Mouse (Mus musculus) MEL (cell line): ENCODE measurements around the gene Ptpn12. TPM values are rescaled to one million over a fixed set of nuclear protein-coding genes. Genes with fewer than 3 reads are reported as not detected.

Experiments
- DNase-seq: peaks from one replicate; pipeline ENCODE4 v3.0.0; 2011; ENCODE audit warnings: low read depth, low spot score
- H3K27ac ChIP-seq: 2 replicates; pipeline ENCODE4 v1.5.1; 2012; ENCODE audit warnings: low read depth, mild to moderate bottlenecking, control low read depth, low read length, moderate library complexity; ENCODE audit not compliant: control insufficient read depth
- H3K27me3 ChIP-seq, 2 experiments: fragments of 150-350 bp in 1 of 2; sonication (generic) in 1 of 2; 2 replicates each; pipeline ENCODE4 v1.6.1; 2012; ENCODE audit warnings: low read length in 2 of 2, mild to moderate bottlenecking in 2 of 2, improper control_type of control experiment in 1 of 2, moderate library complexity in 1 of 2; ENCODE audit not compliant: insufficient read depth in 2 of 2, control insufficient read depth in 1 of 2
- H3K36me3 ChIP-seq, 2 experiments: 2 replicates each; pipeline ENCODE4 v1.6.1; 2012 to 2014; ENCODE audit warnings: low read length in 2 of 2, improper control_type of control experiment in 1 of 2, inconsistent platforms in 1 of 2, mild to moderate bottlenecking in 1 of 2; ENCODE audit not compliant: insufficient read depth in 2 of 2, control insufficient read depth in 1 of 2
- H3K4me1 ChIP-seq, 2 experiments: fragments of 150-350 bp in 1 of 2; sonication (generic) in 1 of 2; 2 replicates each; pipeline ENCODE4 v1.6.1; 2012; ENCODE audit warnings: low read length in 2 of 2, improper control_type of control experiment in 1 of 2, mild to moderate bottlenecking in 1 of 2; ENCODE audit not compliant: insufficient read depth in 2 of 2, control insufficient read depth in 1 of 2
- H3K4me3 ChIP-seq, 2 experiments: fragments of 150-350 bp in 1 of 2; sonication (generic) in 1 of 2; 2 replicates each; pipeline ENCODE4 v1.5.1; 2012; ENCODE audit warnings: low read depth in 2 of 2, low read length in 2 of 2, mild to moderate bottlenecking in 2 of 2, moderate library complexity in 2 of 2, control low read depth in 1 of 2, improper control_type of control experiment in 1 of 2; ENCODE audit not compliant: control insufficient read depth in 1 of 2, insufficient read depth in 1 of 2
- H3K79me2 ChIP-seq: 2 replicates; pipeline ENCODE4 v1.6.1; 2012; ENCODE audit warnings: mild to moderate bottlenecking, low read length, moderate library complexity; ENCODE audit not compliant: control insufficient read depth, poor library complexity, insufficient read depth
- H3K9ac ChIP-seq: 2 replicates; pipeline ENCODE4 v1.6.1; 2012; ENCODE audit warnings: low read depth, mild to moderate bottlenecking, control low read depth, low read length, moderate library complexity; ENCODE audit not compliant: control insufficient read depth, poor library complexity, severe bottlenecking
- H3K9me3 ChIP-seq: fragments of 150-350 bp; sonication (generic); replicated peaks from 2 replicates; pipeline ENCODE4 v1.6.1; 2012; ENCODE audit warnings: mild to moderate bottlenecking, low read length, improper control_type of control experiment, moderate library complexity; ENCODE audit not compliant: insufficient read depth
- BHLHE40 ChIP-seq: IDR thresholded peaks from 2 replicates; pipeline ENCODE4 v1.6.1; 2012; ENCODE audit warnings: low read depth, mild to moderate bottlenecking, inconsistent platforms, low read length, improper control_type of control experiment, borderline replicate concordance
- CHD1 ChIP-seq: IDR thresholded peaks from 2 replicates; pipeline ENCODE4 v1.6.1; 2012; ENCODE audit warnings: low read depth, mild to moderate bottlenecking, inconsistent platforms, low read length, improper control_type of control experiment
- CHD2 ChIP-seq: IDR thresholded peaks from 2 replicates; pipeline ENCODE4 v1.6.1; 2011; ENCODE audit warnings: low read length, improper control_type of control experiment
- CTCF ChIP-seq, 3 experiments: IDR thresholded peaks in 2 of 3; conservative IDR thresholded peaks in 1 of 3; 2 replicates each; pipeline ENCODE4 v1.5.1; 2011 to 2012; ENCODE audit warnings: low read length in 3 of 3, low read depth in 2 of 3, mild to moderate bottlenecking in 2 of 3, improper control_type of control experiment in 1 of 3, inconsistent platforms in 1 of 3, mixed read lengths in 1 of 3, moderate library complexity in 1 of 3; ENCODE audit not compliant: control insufficient read depth in 1 of 3, insufficient read depth in 1 of 3, poor library complexity in 1 of 3, severe bottlenecking in 1 of 3
- E2F4 ChIP-seq: IDR thresholded peaks from 2 replicates; pipeline ENCODE4 v1.6.1; 2011; ENCODE audit warnings: low read depth, low read length, improper control_type of control experiment, borderline replicate concordance
- ELF1 ChIP-seq: IDR thresholded peaks from 2 replicates; pipeline ENCODE4 v1.6.1; 2014; ENCODE audit warnings: low read depth, mild to moderate bottlenecking, inconsistent platforms, low read length, improper control_type of control experiment, moderate library complexity
- EP300 ChIP-seq, 2 experiments: IDR thresholded peaks; 2 replicates each; pipeline ENCODE4 v1.6.1; 2011; ENCODE audit warnings: improper control_type of control experiment in 2 of 2, low read length in 2 of 2, low read depth in 1 of 2, mild to moderate bottlenecking in 1 of 2
- ETS1 ChIP-seq: IDR thresholded peaks from 2 replicates; pipeline ENCODE4 v1.6.1; 2012; ENCODE audit warnings: low read depth, mild to moderate bottlenecking, inconsistent platforms, low read length, improper control_type of control experiment, moderate library complexity
- GABPA ChIP-seq: IDR thresholded peaks from 2 replicates; pipeline ENCODE4 v1.6.1; 2012; ENCODE audit warnings: low read depth, mild to moderate bottlenecking, inconsistent platforms, low read length, improper control_type of control experiment, moderate library complexity
- GATA1 ChIP-seq: IDR thresholded peaks from 2 replicates; pipeline ENCODE4 v1.6.1; 2011; ENCODE audit warnings: low read depth, low read length, improper control_type of control experiment
- HCFC1 ChIP-seq: IDR thresholded peaks from 2 replicates; pipeline ENCODE4 v1.6.1; 2012; ENCODE audit warnings: low read depth, mild to moderate bottlenecking, inconsistent platforms, low read length, improper control_type of control experiment, moderate library complexity
- JUND ChIP-seq: IDR thresholded peaks from 2 replicates; pipeline ENCODE4 v1.6.1; 2011; ENCODE audit warnings: low read depth, mild to moderate bottlenecking, improper control_type of control experiment, low read length
- KAT2A ChIP-seq: conservative IDR thresholded peaks from 2 replicates; pipeline ENCODE4 v1.6.1; 2012; ENCODE audit warnings: low read depth, low read length, improper control_type of control experiment, inconsistent platforms
- MAFK ChIP-seq: IDR thresholded peaks from 2 replicates; pipeline ENCODE4 v1.6.1; 2011; ENCODE audit warnings: low read depth, mild to moderate bottlenecking, low read length, improper control_type of control experiment, borderline replicate concordance
- MAX ChIP-seq: IDR thresholded peaks from 2 replicates; pipeline ENCODE4 v1.6.1; 2011; ENCODE audit warnings: low read length, improper control_type of control experiment
- MEF2A ChIP-seq: IDR thresholded peaks from 2 replicates; pipeline ENCODE4 v1.6.1; 2014; ENCODE audit warnings: low read depth, mild to moderate bottlenecking, inconsistent platforms, low read length, improper control_type of control experiment; ENCODE audit not compliant: poor library complexity, insufficient replicate concordance, severe bottlenecking; ENCODE audit errors: extremely low read depth
- MXI1 ChIP-seq: IDR thresholded peaks from 2 replicates; pipeline ENCODE4 v1.6.1; 2011; ENCODE audit warnings: mild to moderate bottlenecking, low read depth, low read length, improper control_type of control experiment
- MYB ChIP-seq: IDR thresholded peaks from 2 replicates; pipeline ENCODE4 v1.6.1; 2011; ENCODE audit warnings: mild to moderate bottlenecking, low read depth, low read length, improper control_type of control experiment
- MYC ChIP-seq: IDR thresholded peaks from 2 replicates; pipeline ENCODE4 v1.6.1; 2011; ENCODE audit warnings: low read depth, mild to moderate bottlenecking, low read length, improper control_type of control experiment, moderate library complexity
- NELFE ChIP-seq: IDR thresholded peaks from 2 replicates; pipeline ENCODE4 v1.6.1; 2011; ENCODE audit warnings: low read depth, low read length, improper control_type of control experiment
- NRF1 ChIP-seq: IDR thresholded peaks from 2 replicates; pipeline ENCODE4 v1.6.1; 2014; ENCODE audit warnings: low read depth, mild to moderate bottlenecking, inconsistent platforms, low read length, improper control_type of control experiment, moderate library complexity; ENCODE audit not compliant: poor library complexity, insufficient read depth, severe bottlenecking
- POLR2A ChIP-seq, 2 experiments: IDR thresholded peaks; 2 replicates each; pipeline ENCODE4 v1.6.1; 2011 to 2012; ENCODE audit warnings: low read length in 2 of 2, mild to moderate bottlenecking in 2 of 2, control low read depth in 1 of 2, improper control_type of control experiment in 1 of 2, low read depth in 1 of 2, moderate library complexity in 1 of 2; ENCODE audit not compliant: control insufficient read depth in 1 of 2, insufficient read depth in 1 of 2, poor library complexity in 1 of 2
- POLR2AphosphoS2 ChIP-seq: IDR thresholded peaks from 2 replicates; pipeline ENCODE4 v1.6.1; 2011; ENCODE audit warnings: low read length, improper control_type of control experiment
- POLR2AphosphoS5 ChIP-seq: IDR thresholded peaks from 2 replicates; pipeline ENCODE4 v1.6.1; 2012; ENCODE audit warnings: low read depth, borderline replicate concordance, mild to moderate bottlenecking, inconsistent platforms, low read length, moderate library complexity, mixed read lengths
- RAD21 ChIP-seq: IDR thresholded peaks from 2 replicates; pipeline ENCODE4 v1.6.1; 2011; ENCODE audit warnings: mild to moderate bottlenecking, low read depth, low read length, improper control_type of control experiment
- RCOR1 ChIP-seq: IDR thresholded peaks from 2 replicates; pipeline ENCODE4 v1.6.1; 2012; ENCODE audit warnings: low read depth, mild to moderate bottlenecking, inconsistent platforms, low read length, improper control_type of control experiment
- SIN3A ChIP-seq: IDR thresholded peaks from 2 replicates; pipeline ENCODE4 v1.6.1; 2012; ENCODE audit warnings: low read length, improper control_type of control experiment, inconsistent platforms
- SMC3 ChIP-seq: IDR thresholded peaks from 2 replicates; pipeline ENCODE4 v1.6.1; 2011; ENCODE audit warnings: low read depth, low read length, improper control_type of control experiment
- TAL1 ChIP-seq: IDR thresholded peaks from 2 replicates; pipeline ENCODE4 v1.6.1; 2012; ENCODE audit warnings: mild to moderate bottlenecking, inconsistent platforms, low read length, moderate library complexity, mixed read lengths
- TBP ChIP-seq: IDR thresholded peaks from 2 replicates; pipeline ENCODE4 v1.8.0; 2011; ENCODE audit warnings: low read depth, low read length, improper control_type of control experiment
- TCF12 ChIP-seq: IDR thresholded peaks from 2 replicates; pipeline ENCODE4 v1.6.1; 2014; ENCODE audit warnings: low read depth, mild to moderate bottlenecking, inconsistent platforms, low read length, improper control_type of control experiment, moderate library complexity
- UBTF ChIP-seq: IDR thresholded peaks from 2 replicates; pipeline ENCODE4 v1.6.1; 2012; ENCODE audit warnings: low read depth, mild to moderate bottlenecking, inconsistent platforms, low read length, improper control_type of control experiment, moderate library complexity, borderline replicate concordance; ENCODE audit not compliant: insufficient read depth
- USF1 ChIP-seq: IDR thresholded peaks from 2 replicates; pipeline ENCODE4 v1.6.1; 2014; ENCODE audit warnings: low read depth, mild to moderate bottlenecking, inconsistent platforms, low read length, improper control_type of control experiment, moderate library complexity
- USF2 ChIP-seq, 2 experiments: IDR thresholded peaks; 2 replicates each; pipeline ENCODE4 v1.6.1; 2011 to 2012; ENCODE audit warnings: improper control_type of control experiment in 2 of 2, low read length in 2 of 2, borderline replicate concordance in 1 of 2, inconsistent platforms in 1 of 2, low read depth in 1 of 2, mild to moderate bottlenecking in 1 of 2; ENCODE audit not compliant: insufficient read depth in 1 of 2
- ZC3H11A ChIP-seq: IDR thresholded peaks from 2 replicates; pipeline ENCODE4 v1.6.1; 2012; ENCODE audit warnings: low read depth, mild to moderate bottlenecking, inconsistent platforms, low read length, improper control_type of control experiment
- ZKSCAN1 ChIP-seq: IDR thresholded peaks from 2 replicates; pipeline ENCODE4 v1.6.1; 2012; ENCODE audit warnings: low read depth, mild to moderate bottlenecking, inconsistent platforms, low read length, improper control_type of control experiment, moderate library complexity
- ZMIZ1 ChIP-seq: IDR thresholded peaks from 2 replicates; pipeline ENCODE4 v1.6.1; 2012; ENCODE audit warnings: low read depth, mild to moderate bottlenecking, inconsistent platforms, low read length, improper control_type of control experiment, moderate library complexity
- ZNF384 ChIP-seq: IDR thresholded peaks from 2 replicates; pipeline ENCODE4 v1.6.1; 2012; ENCODE audit warnings: low read depth, mild to moderate bottlenecking, inconsistent platforms, low read length, improper control_type of control experiment
- polyA plus RNA-seq, 2 experiments: library from polyadenylated mRNA; stranded (reverse) in 1 of 2; unstranded in 1 of 2; fragments of >175 nt in 1 of 2; fragments of >200 nt in 1 of 2; gene quantifications; 2 replicates each; pipeline versions ENCODE4 v1.2.1 to v1.2.4; 2012; ENCODE audit warnings: low replicate concordance in 2 of 2, low read depth in 1 of 2; ENCODE audit not compliant: insufficient read length in 2 of 2, insufficient read depth in 1 of 2, missing spikeins in 1 of 2
- total RNA-seq: library from RNA; depleted of rRNA; stranded (reverse); fragments of 300-350 nt; gene quantifications from 2 replicates; pipeline ENCODE4 v1.2.3, GENCODE M21; 2012

The Ptpn12 gene
- total and polyA plus RNA-seq, 3 experiments: 14.8 to 177 (median 58.2) TPM

GRCm38 (mm10) chr5:21050770-21051122, 5.0 kb downstream of the Ptpn12 start:
- Histone ChIP-seq H3K9me3 (no peaks in the 10 kb centered on the region), H3K9ac (peak overlapping the region; percentile 28), H3K36me3 (peaks cover 0 to 64% of the 10 kb centered on the region in 2 experiments; a peak in 2 of 4 replicates), H3K4me3 (peak overlapping the region; percentile 28 to 47), H3K4me1 (peaks cover 38 to 49% of the 10 kb centered on the region in 2 experiments), H3K27ac (peak overlapping the region; percentile 97), H3K27me3 (no peaks in the 10 kb centered on the region), H3K79me2 (peaks cover 64% of the 10 kb centered on the region)
- DNase-seq: no peak
- 0 out of 2 replicates have a peak, but pooled peaks have one; percentile 58 for TF ChIP-seq MYC
- TF ChIP-seq GATA1: peak; percentile 95
- TF ChIP-seq ETS1: peak; percentile 90
- TF ChIP-seq GABPA: no peak
- no peak for TF ChIP-seq TBP
- TF ChIP-seq NELFE: no peak
- TF ChIP-seq MEF2A: 0 out of 2 replicates have a peak, but pooled peaks have one; percentile 42
- TF ChIP-seq CHD2: no peak
- peak; percentile 87 for TF ChIP-seq TCF12
- TF ChIP-seq RAD21: no peak
- TF ChIP-seq MXI1: peak; percentile 78
- TF ChIP-seq KAT2A: no peak
- TF ChIP-seq USF2 (IDR thresholded peaks at IDR 0.05; ENCODE audit: borderline replicate concordance in 1 of 2, insufficient read depth in 1 of 2, low read depth in 1 of 2, low read length in 2 of 2): no peak
- no peak for TF ChIP-seq MYB
- TF ChIP-seq SMC3: no peak
- no peak for TF ChIP-seq ZKSCAN1
- no peak for TF ChIP-seq ZC3H11A
- TF ChIP-seq RCOR1: peak; percentile 74
- no peak for TF ChIP-seq NRF1
- TF ChIP-seq SIN3A: peak; percentile 95
- no peak for TF ChIP-seq BHLHE40
- TF ChIP-seq UBTF: 0 out of 2 replicates have a peak, but pooled peaks have one; percentile 67
- peak; percentile 47; the same call in 1 of the 2 replicates for TF ChIP-seq CHD1
- peak; percentile 87 to 92 for TF ChIP-seq EP300 (IDR thresholded peaks at IDR 0.05; ENCODE audit: low read depth in 1 of 2, low read length in 2 of 2)
- TF ChIP-seq ELF1: no peak
- TF ChIP-seq TAL1: peak; percentile 73
- no peak for TF ChIP-seq ZMIZ1
- no peak; the same call in 1 of the 2 replicates for TF ChIP-seq HCFC1
- peak; percentile 10; the same call in 1 of the 2 replicates for TF ChIP-seq MAX
- no peak for TF ChIP-seq JUND
- no peak for TF ChIP-seq USF1
- no peak for TF ChIP-seq ZNF384
- 0 out of 2 replicates have a peak, but pooled peaks have one; percentile 7 for TF ChIP-seq MAFK
- TF ChIP-seq POLR2AphosphoS5: no peak
- TF ChIP-seq E2F4: no peak
- TF ChIP-seq CTCF (IDR thresholded peaks at IDR 0.05 in 2 of 3, conservative IDR thresholded peaks at IDR 0.05 in 1 of 3; ENCODE audit: control insufficient read depth in 1 of 3, insufficient read depth in 1 of 3, low read depth in 2 of 3, low read length in 3 of 3, poor library complexity in 1 of 3, severe bottlenecking in 1 of 3): no peak
- no peak for TF ChIP-seq POLR2AphosphoS2
- TF ChIP-seq POLR2A (IDR thresholded peaks at IDR 0.05; ENCODE audit: control insufficient read depth in 1 of 2, insufficient read depth in 1 of 2, low read depth in 1 of 2, low read length in 2 of 2, poor library complexity in 1 of 2): no peak; a peak in 1 of 4 replicates
